Mouse (Mus musculus): ENCODE measurements around the gene Slc6a2.

DNA sequence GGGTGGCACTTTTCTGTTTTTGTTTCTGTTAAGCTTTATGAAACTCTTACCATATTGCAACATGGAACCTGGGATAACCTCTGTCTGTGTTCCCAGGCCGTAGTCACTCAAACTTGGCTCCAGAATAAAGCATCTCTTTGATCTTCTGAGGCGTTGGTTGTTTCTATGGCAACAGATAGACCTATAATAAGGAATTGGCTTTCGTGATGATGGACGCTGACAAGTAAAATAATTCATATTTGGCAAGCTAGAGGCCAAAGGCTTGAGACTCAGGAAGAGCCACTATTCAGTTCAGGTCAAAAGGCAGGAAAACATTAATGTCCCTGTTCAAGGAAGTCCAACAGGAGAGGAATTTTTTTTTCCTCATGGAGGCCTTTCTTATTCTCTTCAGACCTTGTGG, 30.9 kb upstream of the Slc6a2 start:
- TF ChIP-seq CTCF (IDR thresholded peaks at IDR 0.05; ENCODE audit: low read depth) (no peak), EP300 (optimal IDR thresholded peaks at IDR 0.05) (no peak)

Data from stomach, postnatal 0 days (tissue).